Mouse (Mus musculus): Measurements from ENCODE around the gene Fam227a.

GRCm38 (mm10) chr15:79576947-79577346, 81.8 kb downstream of the Fam227a start:
- TF ChIP-seq CTCF (IDR thresholded peaks at IDR 0.05) = no peak
- TF ChIP-seq EP300 (IDR thresholded peaks at IDR 0.05; ENCODE audit: insufficient read depth, low read depth, low read length) = no peak
